ENCODE assay signal across 20 mouse cellular contexts in the genomic region with DNA sequence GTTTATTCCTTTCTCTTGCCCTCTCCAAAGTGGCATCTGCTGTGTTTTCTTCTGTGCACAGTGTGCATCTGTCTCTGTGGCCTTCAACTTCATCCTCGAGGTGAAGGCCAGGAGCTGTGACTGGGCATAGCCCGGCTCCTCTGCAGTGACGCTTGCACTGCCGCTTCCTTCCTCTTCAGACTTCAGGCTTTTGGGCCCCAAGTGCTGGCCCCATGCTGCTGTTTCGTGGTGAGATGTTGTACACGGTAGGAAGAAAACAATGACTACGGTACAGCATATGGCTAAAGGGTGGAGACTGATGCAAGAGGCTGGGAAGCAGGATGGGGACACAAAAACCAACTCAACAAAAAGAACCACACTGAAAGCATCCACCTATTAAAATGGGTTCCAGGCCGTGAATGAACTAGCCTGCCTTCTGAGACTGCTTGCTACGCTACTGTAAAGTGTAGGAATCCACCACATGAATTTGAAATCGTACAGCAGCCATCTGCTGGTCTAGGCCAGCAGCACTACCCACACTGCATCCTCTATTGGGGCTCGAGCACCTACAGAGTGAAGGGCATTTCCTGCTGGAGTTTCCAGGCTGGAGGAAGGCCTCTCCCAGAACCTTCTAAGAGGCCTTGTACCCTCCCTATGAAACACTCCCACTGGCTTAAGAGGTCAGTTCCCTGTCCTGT. TPM values are rescaled to one million over a fixed set of nuclear protein-coding genes. Genes with fewer than 3 reads are reported as not detected.
DNase-seq lines count a peak whose midpoint lies in the region; ATAC-seq and TF ChIP-seq lines count a peak whose summit lies in the region.
"Had no signal": no experiment of that assay in that cellular context is flagged by ENCODE, and none has a peak within 500 bp of the region (broad histone marks: within the 10 kb centered on the region; RNA-seq: fewer than 3 reads in every experiment).

No protein-coding gene starts in this region.

- no peak overlapping the region for H3K4me3 ChIP-seq in intestine, embryonic 14.5 days (ENCODE audit: low read depth, low read length)
- H3K4me3 ChIP-seq in intestine, embryonic 16.5 days (ENCODE audit: low read length) = no peak overlapping the region
- H3K4me3 ChIP-seq in CH12.LX (replicated peaks in 1 of 3; ENCODE audit: low read depth in 2 of 3, low read length in 2 of 3, poor library complexity in 1 of 3) = peak overlapping the region in 2 of 3 experiments; percentile 30 to 57
- no peak overlapping the region for H3K4me3 ChIP-seq in kidney, embryonic 14.5 days (ENCODE audit: low read length)
- H3K4me3 ChIP-seq: hindbrain, embryonic 10.5 days; kidney, embryonic 15.5 days; midbrain, embryonic 13.5 days; myocyte had no signal

- no peak for ATAC-seq in intestine, embryonic 14.5 days (replicated peaks; ENCODE audit: low FRiP score, low TSS enrichment, low read depth)
- ATAC-seq in intestine, embryonic 16.5 days = no peak
- peak; percentile 78 for ATAC-seq in megakaryocyte, adult 5-6 weeks (ENCODE audit: poor library complexity, severe bottlenecking)
- no peak for ATAC-seq in kidney, embryonic 14.5 days (ENCODE audit: low FRiP score, low TSS enrichment)
- ATAC-seq: forebrain, embryonic 14.5 days; hindbrain, embryonic 16.5 days; intestine, postnatal 0 days; midbrain, embryonic 13.5 days had no signal

- no peaks in the 10 kb centered on the region for H3K27me3 ChIP-seq in intestine, embryonic 14.5 days (replicated peaks; ENCODE audit: control insufficient read depth, insufficient read depth, low read length)
- H3K27me3 ChIP-seq in intestine, embryonic 16.5 days (replicated peaks; ENCODE audit: control insufficient read depth, insufficient read depth, low read length) = no peaks in the 10 kb centered on the region
- no peaks in the 10 kb centered on the region for H3K27me3 ChIP-seq in CH12.LX (replicated peaks)
- H3K27me3 ChIP-seq in kidney, embryonic 14.5 days (ENCODE audit: control insufficient read depth, insufficient read depth, low read length) = no peaks in the 10 kb centered on the region
- H3K27me3 ChIP-seq: kidney, embryonic 15.5 days; midbrain, embryonic 13.5 days had no signal

- no peak; the same call in 1 of the 2 replicates for TF ChIP-seq POLR2A in CH12.LX (IDR thresholded peaks at IDR 0.05; ENCODE audit: low read depth, low read length)

- peak; percentile 28 for DNase-seq in intestine, embryonic 14.5 days (ENCODE audit: low spot score)
- no peak for DNase-seq in CH12.LX (ENCODE audit: extremely low read depth)
- peak; percentile 58 for DNase-seq in brain, adult 2 months (ENCODE audit: low read depth, low spot score)
- DNase-seq in cerebellum, adult 18-20 months = no peak
- no peak for DNase-seq in lung, postnatal 4 days
- DNase-seq: adrenal gland, postnatal 25 days; cerebellum, adult 2 months; cerebellum, postnatal 25 days; gastrocnemius, postnatal 36 days; kidney, postnatal 4 days had no signal

- dilution Hi-C loops in CH12.LX (cut with MboI; ENCODE audit: extremely low pct_ligation_motif_present, extremely low pct_unique_long_range_greater_than_20kb, low sequenced_read_pairs) = no loop called here

- H3K9me3 ChIP-seq in intestine, embryonic 14.5 days (ENCODE audit: control insufficient read depth, low read length) = no peaks in the 10 kb centered on the region
- H3K9me3 ChIP-seq in intestine, embryonic 16.5 days (ENCODE audit: control insufficient read depth, low read length) = no peaks in the 10 kb centered on the region
- H3K9me3 ChIP-seq in CH12.LX (replicated peaks; ENCODE audit: low read length) = no peaks in the 10 kb centered on the region
- no peaks in the 10 kb centered on the region for H3K9me3 ChIP-seq in kidney, embryonic 14.5 days (ENCODE audit: control insufficient read depth, low read length)
- H3K9me3 ChIP-seq: hindbrain, embryonic 10.5 days; kidney, embryonic 15.5 days; midbrain, embryonic 13.5 days had no signal

- 83% methylated on average over 10 of the region's 11 CpGs for WGBS in intestine, embryonic 14.5 days
- 84% methylated on average over 11 of the region's 11 CpGs for WGBS in intestine, embryonic 16.5 days
- WGBS in kidney, embryonic 14.5 days = 88% methylated on average over 10 of the region's 11 CpGs

- TF ChIP-seq EP300 in CH12.LX (IDR thresholded peaks at IDR 0.05; ENCODE audit: low read length) = no peak

- no peaks in the 10 kb centered on the region for H3K4me1 ChIP-seq in intestine, embryonic 14.5 days (replicated peaks; ENCODE audit: control insufficient read depth, insufficient read depth, low read length)
- H3K4me1 ChIP-seq in intestine, embryonic 16.5 days (ENCODE audit: control insufficient read depth, insufficient read depth, low read length) = no peaks in the 10 kb centered on the region
- peaks cover 10 to 71% of the 10 kb centered on the region in 2 experiments for H3K4me1 ChIP-seq in CH12.LX (ENCODE audit: control insufficient read depth in 1 of 2, insufficient read depth in 2 of 2)
- no peaks in the 10 kb centered on the region for H3K4me1 ChIP-seq in kidney, embryonic 14.5 days (ENCODE audit: control insufficient read depth, insufficient read depth, low read length)
- H3K4me1 ChIP-seq: hindbrain, embryonic 10.5 days; kidney, embryonic 15.5 days; midbrain, embryonic 13.5 days had no signal

- no peak; a peak in 1 of 4 replicates for TF ChIP-seq CTCF in CH12.LX (conservative IDR thresholded peaks at IDR 0.05 in 1 of 2, IDR thresholded peaks at IDR 0.05 in 1 of 2; ENCODE audit: low read depth in 2 of 2, low read length in 2 of 2)

- H3K9ac ChIP-seq in intestine, embryonic 14.5 days (ENCODE audit: low read length) = no peak overlapping the region
- no peak overlapping the region for H3K9ac ChIP-seq in intestine, embryonic 16.5 days (ENCODE audit: low read depth, low read length)
- peak overlapping the region; percentile 36 for H3K9ac ChIP-seq in CH12.LX (ENCODE audit: insufficient read depth, low read depth)
- no peak overlapping the region for H3K9ac ChIP-seq in kidney, embryonic 14.5 days (ENCODE audit: low read depth, low read length)
- H3K9ac ChIP-seq: kidney, embryonic 15.5 days; midbrain, embryonic 13.5 days had no signal

- H3K27ac ChIP-seq in intestine, embryonic 14.5 days (ENCODE audit: low read depth) = no peak overlapping the region
- no peak overlapping the region for H3K27ac ChIP-seq in intestine, embryonic 16.5 days (ENCODE audit: low read length)
- H3K27ac ChIP-seq in CH12.LX (ENCODE audit: insufficient read depth, low read depth) = peak overlapping the region; percentile 80
- H3K27ac ChIP-seq in kidney, embryonic 14.5 days (ENCODE audit: low read depth, low read length) = no peak overlapping the region
- H3K27ac ChIP-seq: hindbrain, embryonic 10.5 days; kidney, embryonic 15.5 days; midbrain, embryonic 13.5 days had no signal

- H3K4me2 ChIP-seq in intestine, embryonic 14.5 days (ENCODE audit: low read length) = no peak overlapping the region
- H3K4me2 ChIP-seq in intestine, embryonic 16.5 days (ENCODE audit: low read depth, low read length) = no peak overlapping the region
- peak overlapping the region; percentile 48; the same call in 1 of the 2 replicates for H3K4me2 ChIP-seq in CH12.LX (ENCODE audit: insufficient read depth, low read depth, poor library complexity, severe bottlenecking)
- no peak overlapping the region for H3K4me2 ChIP-seq in kidney, embryonic 14.5 days (replicated peaks; ENCODE audit: low read depth, low read length)
- H3K4me2 ChIP-seq: kidney, embryonic 15.5 days; midbrain, embryonic 13.5 days had no signal

- H3K36me3 ChIP-seq in intestine, embryonic 14.5 days (ENCODE audit: control insufficient read depth, insufficient read depth, low read length) = peaks cover 72% of the 10 kb centered on the region
- H3K36me3 ChIP-seq in intestine, embryonic 16.5 days (ENCODE audit: control insufficient read depth, insufficient read depth, low read length) = peaks cover 17% of the 10 kb centered on the region
- peaks cover 33 to 77% of the 10 kb centered on the region in 2 experiments for H3K36me3 ChIP-seq in CH12.LX (replicated peaks in 1 of 2; ENCODE audit: control insufficient read depth in 1 of 2, insufficient read depth in 1 of 2, low read length in 1 of 2)
- peaks cover 75% of the 10 kb centered on the region for H3K36me3 ChIP-seq in kidney, embryonic 14.5 days (ENCODE audit: control insufficient read depth, insufficient read depth, low read length)

- no peak for TF ChIP-seq RAD21 in CH12.LX (IDR thresholded peaks at IDR 0.05; ENCODE audit: low read depth, low read length)

- in situ Hi-C loops in CH12.LX (cut with MboI; ENCODE audit: low pct_ligation_motif_present, low pct_unique_long_range_greater_than_20kb, low sequenced_read_pairs) = no loop called here

- H3K79me2 ChIP-seq in CH12.LX (replicated peaks; ENCODE audit: control insufficient read depth, extremely low read depth, insufficient read depth, poor library complexity, severe bottlenecking) = peaks cover 16% of the 10 kb centered on the region

TF ChIP-seq in CH12.LX, 34 proteins besides CTCF, POLR2A, EP300 and RAD21:
- peak; percentile 22; the same call in 1 of the 2 replicates for TF ChIP-seq SMC3 (IDR thresholded peaks at IDR 0.05; ENCODE audit: low read depth, low read length)
- TF ChIP-seq KAT2A (IDR thresholded peaks at IDR 0.05; ENCODE audit: insufficient replicate concordance, low read length) = no peak

RNA-seq across cellular contexts. Expression of a gene that starts 38.2 kb away (rescaled TPM):
- polyA plus RNA-seq in intestine, embryonic 14.5 days (2014; fragmentation: Nextera tagmentation; extraction: Ambion mirVana) = 6.1 and 7.2 TPM in 2 replicates
- 10.6 and 13.0 TPM in 2 replicates for polyA plus RNA-seq in intestine, embryonic 16.5 days (2015; fragmentation: Nextera tagmentation; extraction: Ambion mirVana)
- total RNA-seq in CH12.LX (2012; rRNA removed) = 82.5 and 89.2 TPM in 2 replicates
- 89.9 and 99.9 TPM in 2 replicates for total RNA-seq in CH12.LX (2014; rRNA removed)
- 82.6 and 85.8 TPM in 2 replicates for polyA plus RNA-seq in CH12.LX (2012; ENCODE audit: insufficient read length, low read depth)
- 252 and 267 TPM in 2 replicates for total RNA-seq in megakaryocyte, adult 5-6 weeks (2015)
- 373 and 410 TPM in 2 replicates for total RNA-seq in megakaryocyte, adult 5-6 weeks (2017)
- 5.6 and 7.1 TPM in 2 replicates for polyA plus RNA-seq in kidney, embryonic 14.5 days (2014; fragmentation: Nextera tagmentation; extraction: Ambion mirVana)

Comparison
In these comparisons a context has a peak if more than half of its experiments do, and no peak if none do; other contexts are left out.
1. DNase-seq: peak in intestine, embryonic 14.5 days (single experiment) and brain, adult 2 months (single experiment); none in CH12.LX (single experiment), cerebellum, adult 18-20 months (0 of 2) and lung, postnatal 4 days (0 of 2).
2. H3K4me3 ChIP-seq: peak in CH12.LX (2 of 3); none in intestine, embryonic 14.5 days (single experiment), intestine, embryonic 16.5 days (single experiment) and kidney, embryonic 14.5 days (single experiment).